Mouse (Mus musculus) ES-Bruce4 (cell line): ENCODE data around the gene Tsnaxip1. TPM values are rescaled to one million over a fixed set of nuclear protein-coding genes. Genes with fewer than 3 reads are reported as not detected.

Experiments used
- H3K27ac ChIP-seq: 2 replicates; pipeline ENCODE4 v1.5.1; 2012; ENCODE audit warnings: low read length, inconsistent platforms; ENCODE audit not compliant: insufficient read depth
- H3K27me3 ChIP-seq: 2 replicates; pipeline ENCODE4 v1.6.1; 2012; ENCODE audit warnings: mild to moderate bottlenecking, low read length, inconsistent platforms; ENCODE audit not compliant: control insufficient read depth, poor library complexity, insufficient read depth, severe bottlenecking
- H3K36me3 ChIP-seq: 2 replicates; pipeline ENCODE4 v1.6.1; 2012; ENCODE audit warnings: inconsistent platforms, mild to moderate bottlenecking, low read length, moderate library complexity; ENCODE audit not compliant: control insufficient read depth, poor library complexity, insufficient read depth, severe bottlenecking
- H3K4me1 ChIP-seq: one replicate; pipeline ENCODE4 v1.8.1; 2011; ENCODE audit warnings: low read length; ENCODE audit not compliant: control insufficient read depth, insufficient read depth
- H3K4me3 ChIP-seq: 2 replicates; pipeline ENCODE4 v1.5.1; 2011; ENCODE audit warnings: low read depth, mild to moderate bottlenecking, low read length
- H3K9ac ChIP-seq: 2 replicates; pipeline ENCODE4 v1.6.1; 2012; ENCODE audit warnings: low read depth, mild to moderate bottlenecking, inconsistent platforms; ENCODE audit not compliant: poor library complexity, severe bottlenecking
- H3K9me3 ChIP-seq: replicated peaks from 2 replicates; pipeline ENCODE4 v1.6.1; 2012; ENCODE audit warnings: mild to moderate bottlenecking, low read length, inconsistent platforms; ENCODE audit not compliant: control insufficient read depth, poor library complexity, insufficient read depth, severe bottlenecking
- CTCF ChIP-seq: IDR thresholded peaks from one replicate; pipeline ENCODE4 v1.8.1; 2011; ENCODE audit warnings: low read depth, low read length
- EP300 ChIP-seq: IDR thresholded peaks from 2 replicates; pipeline ENCODE4 v1.6.1; 2011; ENCODE audit warnings: low read depth, low read length; ENCODE audit not compliant: insufficient read depth
- POLR2A ChIP-seq: IDR thresholded peaks from one replicate; pipeline ENCODE4 v1.8.1; 2011; ENCODE audit warnings: low read length; ENCODE audit not compliant: insufficient read depth
- polyA plus RNA-seq: library from polyadenylated mRNA; stranded (reverse); fragments of >200 nt; gene quantifications from 2 replicates; pipeline ENCODE4 v1.2.4, GENCODE M21; 2011; ENCODE audit warnings: low read depth; ENCODE audit not compliant: missing spikeins, insufficient read depth, insufficient read length

Tsnaxip1 gene
- polyA plus RNA-seq, 1 experiment: not detected

DNA sequence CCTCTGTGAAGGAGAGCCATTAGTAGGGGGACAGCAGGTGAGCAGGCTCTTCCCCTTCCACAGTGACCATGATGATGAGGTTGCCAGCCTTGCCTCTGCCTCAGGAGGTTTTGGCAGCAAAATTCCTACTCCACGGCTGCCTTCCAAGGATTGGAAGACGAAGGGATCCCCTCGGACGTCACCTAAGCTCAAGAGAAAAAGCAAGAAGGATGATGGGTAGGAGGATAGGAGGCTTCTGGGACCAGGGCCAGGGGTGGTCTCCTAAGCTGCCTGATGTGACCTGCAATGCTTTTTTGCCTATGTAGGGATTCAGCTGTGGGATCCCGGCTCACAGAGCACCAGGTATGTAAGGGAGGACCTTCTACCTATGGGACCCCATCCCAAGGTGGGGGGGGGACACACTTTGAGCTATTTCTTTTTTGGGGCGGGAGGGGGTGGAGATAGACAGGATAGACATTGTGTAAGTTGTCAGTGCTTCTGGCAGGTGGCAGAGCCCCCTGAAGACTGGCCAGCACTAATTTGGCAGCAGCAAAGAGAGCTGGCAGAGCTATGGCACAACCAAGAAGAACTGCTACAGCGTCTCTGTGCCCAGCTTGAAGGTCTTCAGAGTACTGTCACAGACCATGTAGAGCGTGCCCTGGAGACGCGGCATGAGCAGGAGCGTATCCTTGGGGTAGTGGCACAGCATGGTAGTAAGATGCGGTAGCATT, 62.4 kb downstream of the Tsnaxip1 start:
- H3K27ac ChIP-seq: no peak overlapping the region
- no peak for TF ChIP-seq EP300
- no peak for TF ChIP-seq POLR2A
- TF ChIP-seq CTCF: no peak
- peaks cover 62% of the 10 kb centered on the region for H3K36me3 ChIP-seq
- no peaks in the 10 kb centered on the region for H3K9me3 ChIP-seq
- H3K4me1 ChIP-seq: no peaks in the 10 kb centered on the region
- H3K4me3 ChIP-seq: no peak overlapping the region
- no peak overlapping the region for H3K9ac ChIP-seq
- H3K27me3 ChIP-seq: no peaks in the 10 kb centered on the region

- H3K27me3 ChIP-seq: no peaks in the 10 kb centered on the region
- H3K27ac ChIP-seq: no peak overlapping the region
- peaks cover 52% of the 10 kb centered on the region for H3K36me3 ChIP-seq
- H3K4me1 ChIP-seq: no peaks in the 10 kb centered on the region
- no peaks in the 10 kb centered on the region for H3K9me3 ChIP-seq
- TF ChIP-seq CTCF (no peak), EP300 (no peak), POLR2A (no peak)
- H3K4me3 ChIP-seq: no peak overlapping the region
- no peak overlapping the region for H3K9ac ChIP-seq
Observed at GRCm38 (mm10) chr8:105890870-105891269, 63.3 kb downstream of the Tsnaxip1 start.

GRCm38 (mm10) chr8:105892432-105892831, 64.9 kb downstream of the Tsnaxip1 start:
- no peaks in the 10 kb centered on the region for H3K4me1 ChIP-seq
- H3K9me3 ChIP-seq: no peaks in the 10 kb centered on the region
- H3K36me3 ChIP-seq: peaks cover 37% of the 10 kb centered on the region
- H3K27ac ChIP-seq: no peak overlapping the region
- H3K4me3 ChIP-seq: no peak overlapping the region
- no peaks in the 10 kb centered on the region for H3K27me3 ChIP-seq
- no peak overlapping the region for H3K9ac ChIP-seq
- no peak for TF ChIP-seq EP300
- TF ChIP-seq POLR2A: no peak
- peak; percentile 52 for TF ChIP-seq CTCF

- Histone ChIP-seq H3K9me3 (no peaks in the 10 kb centered on the region), H3K4me3 (0 out of 2 replicates have a peak within 1 kb of the TSS, but pooled peaks have one; percentile 1), H3K36me3 (peaks cover 30% of the 10 kb centered on the region), H3K27me3 (no peaks in the 10 kb centered on the region), H3K9ac (0 out of 2 replicates have a peak within 1 kb of the TSS, but pooled peaks have one; percentile 11), H3K4me1 (no peaks in the 10 kb centered on the region), H3K27ac (no peak within 1 kb of the TSS)
- no peak for TF ChIP-seq CTCF
- no peak for TF ChIP-seq POLR2A
- TF ChIP-seq EP300: no peak
Observed at GRCm38 (mm10) chr8:105893339-105893738, 65.8 kb downstream of the Tsnaxip1 start, which contains the start of gene Nrn1l. TSS of gene Nrn1l (plus strand) at chr8:105893567.

Other genes with a start within 250 kb of the Tsnaxip1 start
- 26.5 and 27.5 TPM in 2 replicates for gene Ripor1, start 222.5 kb upstream of the Tsnaxip1 start, polyA plus RNA-seq
- 105 and 123 TPM in 2 replicates for gene Ctcf, start 191.2 kb upstream of the Tsnaxip1 start, polyA plus RNA-seq
- not detected in 2 replicates for gene Agrp, start 190.3 kb upstream of the Tsnaxip1 start, polyA plus RNA-seq
- gene Carmil2, start 141.5 kb upstream of the Tsnaxip1 start, polyA plus RNA-seq: 4.7 and 5.6 TPM in 2 replicates
- gene Acd, start 126.6 kb upstream of the Tsnaxip1 start, polyA plus RNA-seq: 30.1 and 36.7 TPM in 2 replicates
- 10.4 and 10.9 TPM in 2 replicates for gene Pard6a, start 126.6 kb upstream of the Tsnaxip1 start, polyA plus RNA-seq
- gene 4933405L10Rik, start 120.1 kb upstream of the Tsnaxip1 start, polyA plus RNA-seq: not detected in 2 replicates
- 18.6 and 20.1 TPM in 2 replicates for gene Enkd1, start 119.5 kb upstream of the Tsnaxip1 start, polyA plus RNA-seq
- 6.4 and 7.2 TPM in 2 replicates for gene Gfod2, start 69.1 kb upstream of the Tsnaxip1 start, polyA plus RNA-seq
- gene Ranbp10, start 381 bp upstream of the Tsnaxip1 start, polyA plus RNA-seq: 17.1 and 18.5 TPM in 2 replicates
- gene Cenpt, start 25.5 kb downstream of the Tsnaxip1 start, polyA plus RNA-seq: 86.3 and 97.6 TPM in 2 replicates
- 29.6 and 31.0 TPM in 2 replicates for gene Thap11, start 27.4 kb downstream of the Tsnaxip1 start, polyA plus RNA-seq
- gene Nutf2, start 32.8 kb downstream of the Tsnaxip1 start, polyA plus RNA-seq: 29.9 and 30.2 TPM in 2 replicates
- gene Edc4, start 53.1 kb downstream of the Tsnaxip1 start, polyA plus RNA-seq: 45.2 and 51.6 TPM in 2 replicates
- 1.1 and 2.7 TPM in 2 replicates for gene Nrn1l, start 65.8 kb downstream of the Tsnaxip1 start, polyA plus RNA-seq
- gene Pskh1, start 72.7 kb downstream of the Tsnaxip1 start, polyA plus RNA-seq: 27.4 and 31.3 TPM in 2 replicates
- 0.78 and 1.7 TPM in 2 replicates for gene Ctrl, start 106.1 kb downstream of the Tsnaxip1 start, polyA plus RNA-seq
- 46.1 and 53.1 TPM in 2 replicates for gene Psmb10, start 110.7 kb downstream of the Tsnaxip1 start, polyA plus RNA-seq
- 2.8 and 3.2 TPM in 2 replicates for gene Lcat, start 115.7 kb downstream of the Tsnaxip1 start, polyA plus RNA-seq
- 57.1 and 65.1 TPM in 2 replicates for gene Slc12a4, start 138.4 kb downstream of the Tsnaxip1 start, polyA plus RNA-seq
- 0.47 and 0.48 TPM in 2 replicates for gene Dpep3, start 151.7 kb downstream of the Tsnaxip1 start, polyA plus RNA-seq
- 14.4 and 19.3 TPM in 2 replicates for gene Dus2, start 163.6 kb downstream of the Tsnaxip1 start, polyA plus RNA-seq
- not detected in 2 replicates for gene Dpep2nb, start 178.2 kb downstream of the Tsnaxip1 start, polyA plus RNA-seq
- gene Ddx28, start 184.2 kb downstream of the Tsnaxip1 start, polyA plus RNA-seq: 8.7 and 8.8 TPM in 2 replicates
- gene Nfatc3, start 231.1 kb downstream of the Tsnaxip1 start, polyA plus RNA-seq: 68.9 and 78.3 TPM in 2 replicates